Mouse (Mus musculus): ENCODE measurements around the gene Togaram2.

The Togaram2 gene

DNA sequence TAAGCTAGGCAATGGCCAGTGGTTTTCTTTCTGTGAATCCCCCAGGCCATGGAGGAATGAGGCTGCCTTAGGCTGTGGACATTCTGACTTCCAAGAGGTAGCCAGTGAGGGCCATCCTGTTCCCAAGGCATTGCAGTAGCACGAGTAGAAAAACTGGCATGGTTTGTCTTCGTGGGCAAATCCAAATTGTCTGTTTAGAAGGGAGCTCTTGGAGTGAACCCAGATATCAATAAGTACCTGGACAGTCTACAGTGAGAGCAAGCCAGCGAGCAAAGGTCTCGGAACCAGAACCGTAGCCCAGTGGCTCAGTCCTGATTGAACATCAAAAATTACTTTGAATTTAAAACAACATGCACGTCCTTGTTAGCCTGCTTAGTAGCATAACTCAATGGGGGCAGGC lies 10.2 kb downstream of the Togaram2 start:
- no peak for DNase-seq

DNA sequence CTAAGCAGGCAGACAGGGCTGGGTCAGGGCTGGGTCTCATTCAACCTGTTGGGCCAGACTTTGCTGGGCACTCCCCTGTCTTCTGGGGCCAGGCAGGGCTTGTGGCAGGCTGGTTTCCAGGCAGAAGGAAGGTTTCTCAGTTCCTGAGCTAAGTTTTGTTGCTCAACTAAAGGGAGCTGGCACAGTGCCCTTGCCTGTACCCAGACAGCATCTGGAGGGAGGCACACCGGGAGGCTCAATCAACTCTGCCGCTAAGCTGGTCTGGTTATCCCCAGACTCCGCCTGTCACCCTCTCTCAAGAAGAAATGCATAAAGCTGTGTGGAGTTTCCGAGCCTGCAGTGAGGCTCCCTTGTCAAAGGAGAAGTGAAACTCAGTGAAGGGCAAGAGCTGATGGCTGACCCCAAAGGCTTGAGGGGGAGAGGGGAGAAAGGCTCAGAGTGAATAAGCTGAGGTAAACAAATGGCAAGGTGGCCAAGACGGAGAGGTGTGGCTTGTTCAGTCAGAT lies 11.1 kb downstream of the Togaram2 start:
- peak; percentile 16 for DNase-seq

DNA sequence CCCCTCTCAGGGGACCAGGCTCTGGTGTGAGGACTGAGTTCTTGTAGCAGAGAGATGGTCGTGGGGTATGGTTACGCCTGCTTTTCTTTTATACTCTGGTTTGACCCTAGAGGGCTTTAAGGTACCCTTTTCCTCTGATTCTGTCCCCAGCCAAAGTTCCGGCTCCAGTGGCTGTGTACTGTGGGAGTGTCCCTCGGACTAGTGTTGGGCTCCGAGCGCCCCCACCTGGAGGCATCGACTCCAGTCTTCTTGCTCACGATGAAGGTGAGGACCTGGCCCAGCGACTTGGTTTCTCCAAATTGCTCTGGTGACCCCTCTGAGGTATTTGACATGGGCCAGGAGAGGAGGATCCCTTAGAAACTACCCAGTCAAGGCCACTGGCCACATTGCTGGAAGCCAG lies 14.4 kb downstream of the Togaram2 start:
- DNase-seq: no peak

DNA sequence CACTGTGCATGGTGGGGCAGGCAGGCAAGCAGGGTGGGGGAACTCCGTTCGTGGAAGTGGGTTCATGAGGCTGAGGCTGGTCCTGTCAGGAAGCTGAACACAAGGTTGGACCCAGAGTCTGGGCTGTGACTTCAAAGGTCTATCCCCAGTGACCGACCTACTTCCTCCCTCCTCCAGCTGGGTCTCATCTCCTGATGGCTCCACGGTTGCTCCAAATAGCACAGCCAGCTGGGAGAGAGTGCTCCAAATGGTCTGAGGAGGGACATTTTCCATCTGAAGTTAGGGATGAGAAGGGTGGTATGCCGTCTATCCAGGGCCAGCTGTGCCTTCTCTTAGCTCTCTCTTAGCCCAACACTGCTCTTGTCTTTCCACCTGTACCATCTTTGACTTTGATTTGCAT lies 16.8 kb downstream of the Togaram2 start:
- DNase-seq: peak; percentile 63

DNA sequence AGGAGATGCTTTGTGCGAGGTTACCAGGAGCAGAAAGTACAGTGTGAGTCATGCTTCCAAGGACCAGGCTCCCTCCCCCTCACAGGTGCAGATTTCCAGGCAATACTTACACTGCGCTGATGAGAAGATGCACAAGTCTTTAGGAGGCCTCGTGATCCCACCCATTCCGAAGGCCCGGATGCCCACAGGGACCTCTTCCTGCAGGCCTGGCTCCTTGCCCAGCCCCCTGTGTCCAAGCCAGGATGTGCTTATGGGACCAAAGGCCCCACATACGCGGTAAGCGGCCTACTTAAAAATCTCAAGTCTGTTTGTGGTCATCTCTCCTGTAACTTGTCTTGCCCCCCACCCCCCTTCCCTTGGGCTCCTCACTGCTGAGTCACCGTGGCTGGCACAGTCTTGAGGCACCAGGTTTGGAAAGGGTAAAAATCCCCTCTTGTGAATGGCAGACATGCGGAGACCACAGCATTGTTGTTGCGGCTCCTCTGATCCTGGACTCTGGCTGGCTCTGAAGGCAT lies 18.4 kb downstream of the Togaram2 start:
- peak; percentile 28 for DNase-seq

DNA sequence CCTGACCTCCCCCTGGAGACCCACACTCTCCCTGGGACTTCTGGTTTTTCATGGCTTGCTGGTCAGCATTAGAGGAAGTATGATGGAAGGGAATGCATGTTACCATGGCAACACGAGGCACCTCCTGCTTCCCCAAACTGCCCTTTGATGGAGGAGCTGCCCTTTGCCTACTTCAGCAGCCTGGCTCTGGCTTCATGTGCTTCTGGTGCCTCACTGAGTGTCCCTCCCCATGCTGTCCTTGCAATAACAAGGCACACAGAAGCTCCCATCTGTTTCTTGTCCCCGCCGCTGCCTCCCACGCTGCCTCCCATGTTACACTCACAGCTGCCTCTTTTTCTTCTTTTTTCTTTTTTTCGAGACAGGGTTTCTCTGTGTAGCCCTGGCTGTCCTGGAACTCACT lies 20.3 kb downstream of the Togaram2 start:
- peak; percentile 46 for DNase-seq

DNA sequence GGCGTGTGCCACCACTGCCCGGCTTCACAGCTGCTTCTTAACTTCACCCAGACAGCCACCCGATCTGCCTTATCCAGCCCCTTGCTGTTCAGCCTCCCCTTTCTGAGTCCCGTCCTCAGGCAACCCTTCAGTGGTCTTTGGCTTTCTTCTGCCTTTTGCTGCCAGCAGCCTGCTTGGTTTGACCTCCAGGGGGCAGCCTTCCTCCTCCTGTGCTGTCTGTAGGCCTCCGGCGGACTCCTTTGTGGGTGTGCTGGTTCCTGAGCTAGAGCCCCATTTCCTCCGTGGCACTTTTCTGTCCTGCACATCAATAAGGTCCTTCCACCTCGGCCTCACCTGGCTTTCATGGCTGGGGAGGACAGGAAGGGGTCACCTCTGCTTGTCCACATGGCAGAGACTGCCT lies 20.7 kb downstream of the Togaram2 start:
- peak; percentile 18 for DNase-seq

DNA sequence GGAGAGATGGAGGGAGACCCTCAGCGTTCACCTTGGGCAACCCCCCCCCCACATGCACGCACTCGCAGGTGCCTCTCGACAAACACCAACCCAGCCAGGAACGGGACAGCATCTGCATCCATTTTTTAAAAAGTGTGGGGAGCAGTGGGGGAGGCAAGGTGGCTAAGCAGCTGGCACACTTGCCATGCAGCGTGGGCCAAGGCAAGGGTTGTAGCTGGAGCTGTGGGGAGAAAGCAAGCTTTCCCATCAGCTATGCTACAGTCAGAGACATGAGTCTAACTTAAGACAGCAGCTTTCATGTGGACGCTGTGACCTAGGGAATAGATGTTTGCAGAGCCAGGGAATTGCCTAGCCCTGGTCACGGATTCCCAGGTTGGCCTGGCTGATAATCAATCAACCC lies 22.1 kb downstream of the Togaram2 start:
- DNase-seq: no peak

DNA sequence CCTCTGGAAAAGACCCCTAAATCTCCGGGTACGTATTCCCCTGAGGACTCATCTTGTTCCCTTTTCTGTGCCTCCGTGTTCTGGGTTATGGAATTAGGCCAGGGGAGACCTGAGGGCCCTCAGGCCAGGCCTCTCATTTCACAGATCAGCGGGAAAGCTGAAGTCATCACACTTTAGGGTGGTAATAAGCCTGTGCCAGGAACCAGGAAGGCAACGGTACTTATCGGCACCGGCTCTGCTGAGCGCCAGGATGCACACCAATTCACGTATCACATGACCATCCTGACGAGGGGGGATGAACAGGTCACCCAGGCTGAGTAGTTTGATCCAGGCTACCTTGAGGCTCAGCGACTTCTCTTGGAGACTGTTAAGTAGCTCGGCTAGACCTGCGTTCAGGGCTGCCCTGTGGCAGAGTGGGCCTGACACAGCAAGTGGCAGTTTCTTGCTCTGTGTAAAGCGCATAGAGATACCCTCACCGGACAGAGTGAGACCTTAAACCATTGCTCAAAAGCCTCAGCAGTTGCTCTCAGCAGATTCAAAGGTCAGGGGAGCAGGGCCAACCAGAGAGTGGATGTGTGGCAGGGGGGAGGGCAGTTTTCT lies 22.8 kb downstream of the Togaram2 start:
- DNase-seq: no peak

DNA sequence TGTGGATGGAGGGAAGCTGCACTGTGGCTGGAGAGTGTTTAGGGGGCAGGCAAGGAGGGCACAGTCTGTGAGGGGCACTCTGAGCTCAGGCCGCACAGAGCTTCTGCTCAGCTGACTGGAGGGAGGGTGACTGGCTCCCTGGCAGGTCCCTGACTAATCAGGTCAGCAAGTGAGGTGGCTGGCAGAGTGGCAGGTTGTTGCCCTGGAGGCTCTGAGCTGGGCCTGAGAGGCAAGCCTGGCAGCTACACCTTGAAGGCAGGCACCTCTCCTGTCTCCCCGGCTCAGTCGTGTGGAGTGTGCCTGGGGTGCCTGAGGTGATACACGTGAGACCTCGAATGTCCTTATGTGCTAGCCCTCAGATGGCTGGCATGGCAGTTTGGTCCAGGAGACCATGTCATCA lies 23.3 kb downstream of the Togaram2 start:
- no peak for DNase-seq

DNA sequence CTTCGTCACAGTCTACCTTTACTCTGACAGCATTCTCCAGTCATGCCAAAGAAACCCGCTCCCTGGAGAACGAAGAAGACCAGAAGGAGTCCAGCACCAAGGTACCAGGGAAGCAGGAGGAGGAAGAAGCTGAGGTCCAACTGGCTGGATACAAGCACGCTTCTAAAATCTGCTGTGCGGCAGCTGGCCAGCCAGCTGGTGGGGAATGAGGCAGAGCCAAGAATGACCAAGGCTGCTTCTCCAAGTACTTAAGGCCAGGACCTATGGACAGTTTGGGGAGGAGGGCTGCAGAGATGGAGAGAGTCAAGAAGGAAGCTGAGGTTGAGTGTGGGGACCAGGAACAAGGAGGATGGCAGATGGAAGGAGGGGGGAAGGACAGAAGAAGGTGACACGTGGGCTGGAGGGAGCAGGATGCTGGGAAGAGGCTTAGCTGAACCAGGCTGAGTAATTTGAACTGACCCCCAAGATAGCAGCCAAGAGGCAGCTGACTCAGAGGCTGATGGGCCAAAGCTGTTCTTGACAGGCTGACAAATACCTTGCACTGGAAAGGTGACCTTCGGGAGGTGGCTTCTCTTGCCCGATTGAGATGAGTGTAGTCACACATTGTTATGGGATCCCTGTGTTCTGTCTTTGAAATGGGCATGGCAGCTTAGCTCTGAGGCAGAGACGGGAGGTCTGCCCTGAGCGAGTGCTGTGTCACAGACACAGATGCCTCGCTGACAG lies 25.0 kb downstream of the Togaram2 start:
- DNase-seq: peak; percentile 19

DNA sequence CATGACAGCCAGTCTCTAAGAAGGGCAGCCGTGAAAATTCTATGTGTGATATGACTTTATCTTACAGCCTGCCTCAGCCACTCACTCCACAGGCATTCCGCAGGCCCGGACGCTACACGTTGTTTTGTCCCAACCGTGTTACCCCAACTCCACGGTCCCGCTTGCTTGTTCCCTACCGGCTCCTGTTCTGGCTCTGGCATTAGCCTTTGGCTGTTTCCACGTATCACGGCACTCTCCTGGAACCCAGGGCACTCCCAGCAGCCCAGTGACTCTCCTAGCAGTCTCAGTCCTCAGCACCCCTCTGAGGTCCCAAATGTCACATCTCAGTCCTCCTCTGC lies 25.5 kb downstream of the Togaram2 start:
- no peak for DNase-seq

DNA sequence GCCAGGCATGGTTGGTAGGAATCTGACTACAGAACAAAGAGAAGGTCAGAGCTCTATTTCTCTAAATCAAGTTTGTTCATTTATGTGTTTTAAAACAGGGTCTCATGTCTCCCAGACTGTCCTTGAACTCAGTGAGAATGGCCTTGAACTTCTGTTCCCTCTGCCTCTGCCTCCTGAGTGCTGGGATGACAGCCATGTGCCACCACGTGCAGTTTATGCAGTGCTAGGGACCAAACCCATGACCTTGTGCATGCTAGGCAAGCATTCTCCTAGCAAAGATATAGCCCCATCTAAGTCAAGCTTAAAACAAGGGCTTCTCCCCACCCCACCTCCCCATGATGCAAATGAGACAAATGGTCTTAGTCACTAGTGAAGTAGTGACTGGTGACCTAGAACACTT lies 32.1 kb downstream of the Togaram2 start:
- no peak for DNase-seq

DNA sequence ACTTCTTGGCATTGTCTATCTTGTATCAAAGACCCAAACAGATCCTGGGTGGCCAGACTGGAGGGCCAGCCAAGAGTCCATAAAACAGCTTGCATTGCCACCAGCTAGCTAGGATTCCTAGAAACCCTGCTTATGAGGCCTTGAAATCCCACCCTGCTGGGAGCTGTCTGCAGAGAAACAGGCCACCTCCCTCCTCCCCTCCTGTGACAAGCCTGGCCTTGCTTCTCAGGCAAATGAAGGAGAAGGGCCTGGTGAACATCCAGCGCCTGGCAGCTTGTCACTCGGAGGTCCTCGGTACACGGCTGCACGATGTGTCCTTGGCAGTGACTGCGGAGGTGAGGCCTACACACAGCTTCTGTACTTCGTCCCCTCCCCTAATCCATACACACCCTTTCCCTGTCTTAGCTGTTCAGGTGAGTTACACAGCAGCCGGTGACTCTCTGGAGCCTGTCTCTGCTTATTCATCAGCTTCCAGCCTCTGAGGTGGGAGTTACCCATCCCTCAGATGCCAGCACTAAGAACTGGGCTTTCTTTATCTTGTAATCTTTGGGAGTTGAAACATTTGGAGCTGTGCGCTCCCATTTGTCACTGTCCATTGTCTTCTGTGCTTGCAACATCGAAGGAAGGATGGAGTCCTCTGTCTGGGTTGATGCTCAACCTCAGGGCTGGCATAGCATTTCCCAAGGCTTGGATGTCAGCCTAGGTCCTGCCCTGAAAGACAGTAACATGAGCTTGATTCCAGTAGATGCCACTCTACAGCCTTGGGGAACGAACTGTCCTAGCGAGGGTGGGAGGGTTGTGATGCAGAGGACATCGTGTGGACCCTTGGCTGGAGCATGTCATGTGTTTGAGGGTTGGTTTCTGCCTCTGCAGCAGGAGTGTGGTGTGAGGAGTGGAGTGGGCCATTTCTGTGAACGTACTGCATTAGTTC lies 32.8 kb downstream of the Togaram2 start:
- DNase-seq: no peak

DNA sequence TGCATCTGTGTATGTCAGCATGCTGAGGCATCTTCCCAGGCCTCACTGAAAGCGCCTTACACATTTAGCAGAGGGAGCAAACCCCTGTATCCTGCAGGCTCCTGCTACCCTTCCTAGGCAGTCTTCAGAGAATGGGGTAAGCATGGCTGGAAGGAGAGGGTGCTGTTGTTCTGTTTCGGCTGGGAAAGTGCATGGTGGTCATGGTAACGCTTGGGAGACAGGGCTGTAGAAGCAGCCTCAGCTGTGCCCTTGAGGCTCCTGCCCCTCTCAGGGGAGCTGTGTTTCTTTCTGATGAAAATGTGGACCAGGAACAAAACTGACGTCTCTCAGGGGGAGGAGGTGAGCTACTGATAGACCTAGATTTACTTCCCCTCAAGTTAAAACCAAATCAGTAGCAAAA lies 34.7 kb downstream of the Togaram2 start:
- DNase-seq: no peak

DNA sequence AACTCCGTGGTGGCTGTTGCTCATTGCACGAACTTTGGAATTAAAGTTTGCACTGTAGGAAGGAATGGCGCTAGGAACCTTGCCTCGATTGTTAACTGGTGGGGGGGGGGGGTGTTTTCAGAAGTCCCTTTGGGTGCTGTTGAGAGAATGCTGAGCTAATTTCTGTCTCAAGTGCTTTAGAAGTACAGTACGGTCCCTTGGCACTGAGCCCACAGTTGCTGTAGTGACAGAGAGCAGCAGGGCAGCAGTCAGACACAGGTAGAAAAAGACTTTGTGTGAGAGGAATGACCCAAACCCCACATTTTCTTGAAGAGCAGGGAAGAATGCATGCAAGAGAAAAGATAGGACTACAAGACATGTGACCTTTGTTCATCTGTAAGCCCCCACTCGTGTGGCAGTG lies 39.2 kb downstream of the Togaram2 start:
- DNase-seq: peak; percentile 30

DNA sequence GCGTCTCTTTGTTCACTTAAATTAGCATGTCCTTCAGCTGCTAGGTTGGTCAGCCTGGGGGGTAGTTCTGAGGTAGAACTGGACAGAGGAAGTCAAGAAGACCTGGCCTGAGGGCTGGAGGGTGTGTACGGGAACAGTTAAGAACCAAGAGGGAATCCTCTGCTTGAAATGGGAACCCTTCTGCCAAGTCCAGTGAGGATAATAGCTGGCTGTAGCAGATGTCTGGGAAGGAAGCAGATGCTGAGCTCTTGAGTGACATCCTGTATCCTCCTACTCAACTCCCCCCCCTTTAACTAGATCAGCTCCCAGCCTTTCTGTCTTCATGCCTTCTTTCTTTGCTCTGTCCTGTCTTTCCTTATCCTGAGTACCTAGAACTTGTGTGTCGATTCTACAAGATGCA lies 42.0 kb downstream of the Togaram2 start:
- DNase-seq: no peak

DNA sequence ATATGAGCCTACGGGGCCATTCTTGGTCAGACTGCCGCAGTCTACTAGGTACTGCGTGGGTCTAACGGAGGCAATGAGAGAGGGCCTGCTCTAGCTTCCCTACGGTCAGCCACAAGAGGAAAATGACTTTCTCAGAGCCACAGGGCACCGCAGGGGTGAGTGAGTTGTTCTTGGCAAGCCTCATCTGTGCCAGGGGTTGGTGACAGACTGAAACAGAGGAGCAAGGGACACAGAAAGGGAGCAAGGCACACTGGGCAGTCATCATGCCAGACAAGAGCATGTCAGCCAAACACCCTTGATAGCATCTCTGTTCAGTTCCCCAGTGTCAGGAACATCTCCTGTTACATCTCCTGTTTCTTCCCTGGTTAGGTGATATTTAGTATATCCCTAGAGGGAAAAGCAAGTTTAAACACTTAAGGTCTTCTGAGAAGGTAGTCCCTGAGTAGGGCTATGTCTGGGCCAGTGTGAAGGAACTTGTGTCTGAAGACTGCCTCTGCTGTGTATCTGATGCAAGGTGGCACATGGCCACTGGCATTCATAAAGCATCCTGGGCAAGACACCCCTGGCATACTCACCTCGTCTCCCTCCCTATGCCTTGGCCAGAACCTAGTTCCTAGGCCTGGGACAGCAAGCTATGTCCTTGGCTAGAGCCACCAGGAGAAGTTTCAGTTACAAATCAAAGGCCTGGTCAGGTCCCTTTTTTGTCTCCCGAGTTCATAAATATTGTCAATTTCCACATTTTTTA lies 45.0 kb downstream of the Togaram2 start:
- no peak for DNase-seq

DNA sequence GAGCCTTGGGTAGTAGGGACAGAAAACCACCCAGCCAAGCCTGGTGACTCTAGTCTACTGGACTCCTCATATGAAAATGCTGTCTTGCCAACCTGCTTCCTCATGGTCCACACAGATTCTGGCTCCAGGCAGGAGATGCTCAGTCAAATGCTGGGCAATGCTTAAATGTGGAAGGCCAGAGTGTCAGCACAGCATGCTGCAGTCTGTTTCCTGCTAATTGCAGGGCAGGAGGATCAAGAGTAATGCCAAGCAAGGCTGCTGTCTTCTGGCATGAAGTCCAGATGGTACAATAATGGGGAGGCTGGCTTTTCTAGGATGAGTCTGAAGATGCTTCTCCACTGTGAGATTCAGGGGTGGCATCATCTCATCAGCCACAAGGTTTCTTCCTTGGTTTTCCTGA lies 47.4 kb downstream of the Togaram2 start:
- no peak for DNase-seq

DNA sequence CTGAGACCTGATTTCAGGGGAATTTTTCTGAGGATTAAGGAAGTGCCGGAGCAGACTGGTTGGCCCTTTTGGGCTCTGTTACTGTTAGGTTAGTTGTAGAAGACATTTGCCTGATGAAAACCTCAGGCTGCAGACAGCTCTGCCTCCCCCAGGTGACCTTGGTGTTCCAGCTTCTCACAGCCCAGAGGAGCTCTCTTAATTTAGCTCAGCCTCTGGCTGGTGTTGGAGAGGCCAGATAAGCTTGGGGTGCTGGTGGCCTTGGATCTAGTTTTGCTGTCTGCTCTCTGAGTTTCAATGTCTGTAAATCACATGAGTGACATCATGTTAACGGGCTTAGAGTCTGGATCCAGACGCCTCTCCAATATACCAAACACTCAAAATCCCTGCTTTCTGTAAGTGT lies 48.0 kb downstream of the Togaram2 start:
- DNase-seq: no peak

DNA sequence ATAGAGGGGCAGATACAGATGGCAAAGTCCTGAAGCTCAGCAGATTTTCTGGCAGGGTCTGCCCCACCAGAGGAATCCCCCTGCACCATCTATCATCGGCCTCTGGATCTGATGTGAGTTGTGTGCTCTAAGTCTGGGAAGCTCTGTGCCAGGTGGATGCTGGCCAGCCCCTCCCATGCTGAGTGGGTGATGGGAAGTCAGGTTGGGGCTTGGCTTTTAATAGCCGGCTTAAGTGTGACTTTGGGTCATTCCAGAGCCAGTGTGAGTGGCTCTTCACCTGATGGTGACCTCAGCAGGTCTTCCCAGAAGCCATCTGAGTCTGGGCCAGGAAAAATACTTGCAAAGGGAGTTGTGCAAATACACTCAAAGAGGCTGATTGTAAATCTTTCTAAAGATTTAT lies 57.6 kb downstream of the Togaram2 start:
- DNase-seq: no peak

DNA sequence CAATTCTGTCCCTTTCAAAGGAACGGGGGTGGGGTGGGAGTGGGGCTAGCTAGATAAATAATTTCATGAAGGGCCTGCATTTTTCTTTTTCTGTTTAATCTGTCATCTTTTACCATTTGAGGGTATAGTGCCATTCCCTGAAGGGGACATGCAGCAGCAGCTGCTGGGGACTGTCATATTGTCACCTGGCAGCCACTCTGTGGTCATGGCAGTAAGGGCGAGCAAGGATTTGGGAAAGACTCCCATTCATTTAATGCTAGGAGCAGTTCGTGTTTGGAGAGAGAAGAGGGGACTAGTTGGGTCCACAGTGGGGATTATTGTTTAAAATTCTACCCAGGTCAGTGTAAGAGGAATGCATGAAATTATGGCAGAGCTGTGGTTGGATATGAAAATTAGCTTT lies 63.4 kb downstream of the Togaram2 start:
- DNase-seq: no peak

DNA sequence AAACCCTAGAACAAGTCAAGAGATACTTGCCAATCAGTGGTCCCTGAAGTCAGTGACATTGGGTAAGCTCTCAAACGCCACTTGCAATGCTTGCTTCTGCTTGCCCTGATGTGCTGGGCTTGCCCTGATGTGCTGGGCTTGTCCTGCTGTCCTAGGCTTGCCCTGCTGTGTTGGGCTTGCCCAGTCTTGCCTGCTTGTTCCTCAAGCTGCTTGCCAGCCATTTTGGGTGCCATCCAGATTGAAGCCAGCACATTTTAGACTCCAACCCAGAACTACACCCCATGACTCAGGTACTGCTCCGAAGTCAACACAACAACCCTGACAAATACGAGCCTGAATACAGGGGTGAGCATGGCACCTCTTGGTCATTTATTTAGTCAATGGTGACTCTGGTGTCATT lies 69.1 kb downstream of the Togaram2 start:
- no peak for DNase-seq

All from kidney, postnatal 14 days (tissue).